Mouse (Mus musculus) testis, adult 2 months (tissue): Measurements from ENCODE around the gene Klf1. TPM values are rescaled to one million over a fixed set of nuclear protein-coding genes. Genes with fewer than 3 reads are reported as not detected.

Source experiments
- H3K27ac ChIP-seq: fragments of 200-500 bp; 2 replicates; pipeline ENCODE4 v1.5.1; 2012; ENCODE audit warnings: low read depth, low read length; ENCODE audit not compliant: control insufficient read depth, insufficient read depth
- H3K27me3 ChIP-seq: fragments of 200-500 bp; 2 replicates; pipeline ENCODE4 v1.6.1; 2012; ENCODE audit warnings: mild to moderate bottlenecking, low read length, moderate library complexity; ENCODE audit not compliant: control insufficient read depth, insufficient read depth
- H3K36me3 ChIP-seq: fragments of 200-500 bp; 2 replicates; pipeline ENCODE4 v1.6.1; 2012; ENCODE audit warnings: mild to moderate bottlenecking, low read length; ENCODE audit not compliant: control insufficient read depth, insufficient read depth
- H3K4me1 ChIP-seq: fragments of 200-500 bp; 2 replicates; pipeline ENCODE4 v1.6.1; 2012; ENCODE audit warnings: low read length; ENCODE audit not compliant: control insufficient read depth, insufficient read depth
- H3K4me3 ChIP-seq: fragments of 200-500 bp; 2 replicates; pipeline ENCODE4 v1.5.1; 2012; ENCODE audit warnings: low read depth, mild to moderate bottlenecking, low read length, moderate library complexity, mixed read lengths; ENCODE audit not compliant: control insufficient read depth
- CTCF ChIP-seq: fragments of 200-500 bp; IDR thresholded peaks from 2 replicates; pipeline ENCODE4 v1.5.1; 2012; ENCODE audit warnings: low read depth, mild to moderate bottlenecking, inconsistent platforms, low read length, moderate library complexity; ENCODE audit not compliant: control insufficient read depth, insufficient read depth, insufficient replicate concordance
- POLR2A ChIP-seq: fragments of 200-500 bp; IDR thresholded peaks from 2 replicates; pipeline ENCODE4 v1.6.1; 2012; ENCODE audit warnings: low read depth, mild to moderate bottlenecking, inconsistent platforms, low read length, moderate library complexity; ENCODE audit not compliant: control insufficient read depth
- polyA plus RNA-seq: library from polyadenylated mRNA; depleted of rRNA; stranded (reverse); fragments of >200 nt; gene quantifications from 2 replicates; pipeline ENCODE4 v1.2.3, GENCODE M21; 2012

The Klf1 gene
- polyA plus RNA-seq, 1 experiment = 0.36 TPM

- Histone ChIP-seq H3K36me3 (no peaks in the 10 kb centered on the region), H3K4me1 (peaks cover 21% of the 10 kb centered on the region), H3K27me3 (no peaks in the 10 kb centered on the region; the same call in 1 of the 2 replicates), H3K27ac (no peak overlapping the region), H3K4me3 (peak overlapping the region; percentile 77)
- TF ChIP-seq POLR2A (no peak), CTCF (no peak)
Observed at GRCm38 (mm10) chr8:84913502-84913900, 11.8 kb downstream of the Klf1 start.

- H3K36me3 ChIP-seq = no peaks in the 10 kb centered on the region
- peaks cover 16% of the 10 kb centered on the region for H3K4me1 ChIP-seq
- H3K4me3 ChIP-seq = no peak overlapping the region
- H3K27ac ChIP-seq = no peak overlapping the region
- TF ChIP-seq CTCF (no peak), POLR2A (no peak)
- no peaks in the 10 kb centered on the region for H3K27me3 ChIP-seq
Observed at GRCm38 (mm10) chr8:84913960-84914359, 12.2 kb downstream of the Klf1 start.

GRCm38 (mm10) chr8:84915269-84915668, 13.5 kb downstream of the Klf1 start:
- no peaks in the 10 kb centered on the region for H3K36me3 ChIP-seq
- H3K27me3 ChIP-seq = no peaks in the 10 kb centered on the region
- H3K4me1 ChIP-seq = peaks cover 14% of the 10 kb centered on the region
- no peak overlapping the region for H3K4me3 ChIP-seq
- H3K27ac ChIP-seq = no peak overlapping the region
- TF ChIP-seq POLR2A (no peak), CTCF (no peak)

GRCm38 (mm10) chr8:84917781-84918180, 16.1 kb downstream of the Klf1 start:
- Histone ChIP-seq H3K4me1 (peaks cover 7% of the 10 kb centered on the region), H3K36me3 (no peaks in the 10 kb centered on the region), H3K27me3 (no peaks in the 10 kb centered on the region), H3K27ac (no peak overlapping the region), H3K4me3 (no peak overlapping the region; the same call in 1 of the 2 replicates)
- TF ChIP-seq POLR2A = no peak
- TF ChIP-seq CTCF = no peak

GRCm38 (mm10) chr8:84918646-84919045, 16.9 kb downstream of the Klf1 start:
- TF ChIP-seq CTCF (no peak), POLR2A (no peak)
- H3K4me1 ChIP-seq = peaks cover under 1% of the 10 kb centered on the region; the same call in 1 of the 2 replicates
- no peaks in the 10 kb centered on the region for H3K27me3 ChIP-seq
- H3K4me3 ChIP-seq = no peak overlapping the region
- no peak overlapping the region for H3K27ac ChIP-seq
- H3K36me3 ChIP-seq = no peaks in the 10 kb centered on the region

- no peaks in the 10 kb centered on the region for H3K4me1 ChIP-seq
- H3K36me3 ChIP-seq = no peaks in the 10 kb centered on the region
- no peak overlapping the region for H3K4me3 ChIP-seq
- TF ChIP-seq POLR2A (no peak), CTCF (no peak)
- no peaks in the 10 kb centered on the region for H3K27me3 ChIP-seq
- H3K27ac ChIP-seq = no peak overlapping the region
Observed at GRCm38 (mm10) chr8:84921596-84921995, 19.9 kb downstream of the Klf1 start.

- Histone ChIP-seq H3K27me3 (no peaks in the 10 kb centered on the region), H3K4me3 (no peak overlapping the region), H3K4me1 (peaks cover 7% of the 10 kb centered on the region), H3K36me3 (no peaks in the 10 kb centered on the region), H3K27ac (no peak overlapping the region)
- TF ChIP-seq CTCF (no peak), POLR2A (no peak)
Observed at GRCm38 (mm10) chr8:84925557-84925956, 23.8 kb downstream of the Klf1 start.

- no peak overlapping the region for H3K27ac ChIP-seq
- H3K4me1 ChIP-seq = peaks cover 7% of the 10 kb centered on the region
- no peak overlapping the region for H3K4me3 ChIP-seq
- TF ChIP-seq CTCF (no peak), POLR2A (no peak)
- H3K27me3 ChIP-seq = no peaks in the 10 kb centered on the region
- H3K36me3 ChIP-seq = no peaks in the 10 kb centered on the region
Observed at GRCm38 (mm10) chr8:84927513-84927912, 25.8 kb downstream of the Klf1 start.
